In the genomic region with DNA sequence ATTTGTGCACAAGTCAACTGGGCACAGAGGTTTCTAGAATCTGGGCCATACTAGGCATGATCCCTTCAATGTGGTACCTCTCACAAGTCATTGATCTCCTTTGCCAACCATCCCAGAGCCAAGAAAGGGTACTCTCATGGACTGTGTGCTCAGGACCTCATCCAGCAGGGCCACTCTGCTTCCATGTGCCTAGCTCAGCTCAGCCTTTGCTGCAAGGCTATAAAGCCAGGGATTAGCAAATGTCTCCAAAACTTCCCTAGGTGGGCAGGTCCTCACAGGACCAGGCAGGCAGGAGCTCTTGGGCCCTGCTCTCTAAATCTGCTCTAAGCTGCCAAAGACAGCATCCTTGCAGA, we compare ENCODE assay signal across 9 mouse cellular contexts.
DNase-seq lines count a peak whose midpoint lies in the region; ATAC-seq lines count a peak whose summit lies in the region.
"Had no signal": no experiment of that assay in that cellular context is flagged by ENCODE, and none has a peak within 500 bp of the region (broad histone marks: within the 10 kb centered on the region; RNA-seq: fewer than 3 reads in every experiment).

No protein-coding gene starts in this region.

- peak; percentile 7; the same call in 1 of the 2 replicates for ATAC-seq in heart, embryonic 16.5 days (replicated peaks; ENCODE audit: extremely low read depth, insufficient read depth, low FRiP score)
- 0 out of 2 replicates have a peak, but pooled peaks have one; percentile 1 for ATAC-seq in embryonic facial prominence, embryonic 12.5 days (ENCODE audit: insufficient number of reproducible peaks, insufficient read depth, low FRiP score, low TSS enrichment)
- no peak for ATAC-seq in hindbrain, embryonic 11.5 days (ENCODE audit: low FRiP score)
- ATAC-seq in midbrain, embryonic 13.5 days: peak; percentile 2; the same call in 1 of the 2 replicates

- H3K27me3 ChIP-seq in heart, embryonic 16.5 days (ENCODE audit: control insufficient read depth, insufficient read depth, low read length): no peaks in the 10 kb centered on the region
- H3K27me3 ChIP-seq in embryonic facial prominence, embryonic 12.5 days: no peaks in the 10 kb centered on the region
- H3K27me3 ChIP-seq in hindbrain, embryonic 11.5 days (ENCODE audit: control insufficient read depth, insufficient read depth, low read length): no peaks in the 10 kb centered on the region
- H3K27me3 ChIP-seq in midbrain, embryonic 13.5 days: no peaks in the 10 kb centered on the region

- H3K4me1 ChIP-seq in heart, embryonic 16.5 days (ENCODE audit: control insufficient read depth, insufficient read depth, low read length): peaks cover 83% of the 10 kb centered on the region
- peaks cover 84% of the 10 kb centered on the region for H3K4me1 ChIP-seq in embryonic facial prominence, embryonic 12.5 days
- peaks cover 39% of the 10 kb centered on the region for H3K4me1 ChIP-seq in hindbrain, embryonic 11.5 days (replicated peaks; ENCODE audit: control insufficient read depth, insufficient read depth, low read length)
- peaks cover 95% of the 10 kb centered on the region for H3K4me1 ChIP-seq in midbrain, embryonic 13.5 days (replicated peaks)

- H3K4me2 ChIP-seq in heart, embryonic 16.5 days (ENCODE audit: low read depth, low read length): peak overlapping the region; percentile 4; the same call in 1 of the 2 replicates
- H3K4me2 ChIP-seq in embryonic facial prominence, embryonic 12.5 days (replicated peaks): no peak overlapping the region
- H3K4me2 ChIP-seq in hindbrain, embryonic 11.5 days (replicated peaks; ENCODE audit: low read depth, low read length): no peak overlapping the region
- no peak overlapping the region for H3K4me2 ChIP-seq in midbrain, embryonic 13.5 days (replicated peaks)

- H3K9me3 ChIP-seq in heart, embryonic 16.5 days (replicated peaks; ENCODE audit: control insufficient read depth, low read length): no peaks in the 10 kb centered on the region
- no peaks in the 10 kb centered on the region for H3K9me3 ChIP-seq in embryonic facial prominence, embryonic 12.5 days
- H3K9me3 ChIP-seq in hindbrain, embryonic 11.5 days (ENCODE audit: control insufficient read depth, low read length): no peaks in the 10 kb centered on the region
- H3K9me3 ChIP-seq in midbrain, embryonic 13.5 days: no peaks in the 10 kb centered on the region

- peak overlapping the region; percentile 92 for H3K27ac ChIP-seq in heart, embryonic 16.5 days (ENCODE audit: low read length)
- peak overlapping the region; percentile 82 for H3K27ac ChIP-seq in embryonic facial prominence, embryonic 12.5 days
- H3K27ac ChIP-seq in hindbrain, embryonic 11.5 days (ENCODE audit: low read depth, low read length): peak overlapping the region; percentile 77
- H3K27ac ChIP-seq in midbrain, embryonic 13.5 days: peak overlapping the region; percentile 82

- H3K4me3 ChIP-seq in heart, embryonic 16.5 days (ENCODE audit: low read length): no peak overlapping the region
- no peak overlapping the region for H3K4me3 ChIP-seq in embryonic facial prominence, embryonic 12.5 days
- H3K4me3 ChIP-seq in hindbrain, embryonic 11.5 days (ENCODE audit: low read depth, low read length): no peak overlapping the region
- no peak overlapping the region for H3K4me3 ChIP-seq in midbrain, embryonic 13.5 days (replicated peaks)

- DNase-seq in heart, postnatal 36 days: no peak
- DNase-seq in hindbrain, embryonic 11.5 days (ENCODE audit: low spot score): no peak
- no peak for DNase-seq in urinary bladder, postnatal 10 days (ENCODE audit: low spot score)
- DNase-seq in T-cell, adult 2 months (ENCODE audit: low spot score): no peak
- DNase-seq in right cerebral cortex, postnatal 10 days (ENCODE audit: low spot score in 2 of 2): no peak
- DNase-seq: embryo, embryonic 11 days had no signal

- peak overlapping the region; percentile 35; the same call in 1 of the 2 replicates for H3K9ac ChIP-seq in heart, embryonic 16.5 days (ENCODE audit: low read length)
- H3K9ac ChIP-seq in embryonic facial prominence, embryonic 12.5 days: no peak overlapping the region
- no peak overlapping the region for H3K9ac ChIP-seq in hindbrain, embryonic 11.5 days (ENCODE audit: low read depth, low read length)
- H3K9ac ChIP-seq in midbrain, embryonic 13.5 days (replicated peaks): no peak overlapping the region

- no peaks in the 10 kb centered on the region for H3K36me3 ChIP-seq in heart, embryonic 16.5 days (ENCODE audit: control insufficient read depth, insufficient read depth)
- no peaks in the 10 kb centered on the region for H3K36me3 ChIP-seq in embryonic facial prominence, embryonic 12.5 days
- no peaks in the 10 kb centered on the region for H3K36me3 ChIP-seq in hindbrain, embryonic 11.5 days (ENCODE audit: control insufficient read depth, insufficient read depth, low read length)
- no peaks in the 10 kb centered on the region for H3K36me3 ChIP-seq in midbrain, embryonic 13.5 days

- intact Hi-C loops in heart, postnatal 36 days (cut with DNase I): no loop called here
